Mouse (Mus musculus) kidney, postnatal 0 days (tissue): Measurements from ENCODE around the gene Phka1. TPM values are rescaled to one million over a fixed set of nuclear protein-coding genes. Genes with fewer than 3 reads are reported as not detected.
A peak's percentile ranks its signal among the peaks of the same experiment; 100 is the strongest.

Experiments used
- ATAC-seq: fragments of 200-750 bp; cut with Nextera tagmentation; replicated peaks from 2 replicates; pipeline ENCODE4 v1.8.0; 2017; ENCODE audit warnings: low read depth, moderate number of reproducible peaks, moderate TSS enrichment, moderate library complexity; ENCODE audit not compliant: low FRiP score
- DNase-seq: peaks from one replicate; pipeline ENCODE4 v3.0.0-alpha.2; 2016; ENCODE audit warnings: low spot score
- H3K27ac ChIP-seq: fragments of 300-500 bp; sonication (generic); 2 replicates; pipeline ENCODE4 v1.5.1; 2014; ENCODE audit warnings: mild to moderate bottlenecking
- H3K27me3 ChIP-seq: fragments of 300-500 bp; sonication (generic); 2 replicates; pipeline ENCODE4 v1.6.1; 2014; ENCODE audit warnings: low read length, mixed read lengths; ENCODE audit not compliant: insufficient read depth
- H3K36me3 ChIP-seq: fragments of 300-500 bp; sonication (generic); 2 replicates; pipeline ENCODE4 v1.6.1; 2014; ENCODE audit warnings: low read length, mixed read lengths; ENCODE audit not compliant: insufficient read depth
- H3K4me1 ChIP-seq: fragments of 300-500 bp; sonication (generic); replicated peaks from 2 replicates; pipeline ENCODE4 v1.6.1; 2014; ENCODE audit warnings: antibody characterized with exemption, low read length, mixed read lengths; ENCODE audit not compliant: insufficient read depth
- H3K4me2 ChIP-seq: fragments of 300-500 bp; sonication (generic); 2 replicates; pipeline ENCODE4 v1.6.1; 2014; ENCODE audit warnings: mild to moderate bottlenecking, low read length, moderate library complexity, mixed read lengths
- H3K4me3 ChIP-seq: fragments of 300-500 bp; sonication (generic); replicated peaks from 2 replicates; pipeline ENCODE4 v1.5.1; 2014; ENCODE audit warnings: low read depth, low read length
- H3K9ac ChIP-seq: fragments of 300-500 bp; sonication (generic); 2 replicates; pipeline ENCODE4 v1.6.1; 2014; ENCODE audit warnings: low read depth, low read length
- H3K9me3 ChIP-seq: fragments of 300-500 bp; sonication (generic); replicated peaks from 2 replicates; pipeline ENCODE4 v1.6.1; 2016; ENCODE audit warnings: low read length, inconsistent platforms, mixed read lengths
- CTCF ChIP-seq: IDR thresholded peaks from 2 replicates; pipeline ENCODE4 v1.5.1; 2016; ENCODE audit warnings: antibody characterized with exemption, low read depth, mild to moderate bottlenecking, moderate library complexity
- WGBS: fragments of 180-500 bp; shearing (Covaris S2); extraction: QIAGEN DNeasy Blood & Tissue Kit; methylation state at CpG from one replicate; pipeline ENCODE4 v1.1.7; 2014; 5-methylcytosine and 5-hydroxymethylcytosine counted together
- polyA plus RNA-seq: library from polyadenylated mRNA; unstranded; fragments of >200 nt; fragmentation: Nextera tagmentation; extraction: Ambion mirVana; gene quantifications from 2 replicates; pipeline ENCODE4 v1.2.1, GENCODE M21; 2015

Phka1 gene
- polyA plus RNA-seq, 1 experiment from 2014 or later, result 4.0 TPM

DNA sequence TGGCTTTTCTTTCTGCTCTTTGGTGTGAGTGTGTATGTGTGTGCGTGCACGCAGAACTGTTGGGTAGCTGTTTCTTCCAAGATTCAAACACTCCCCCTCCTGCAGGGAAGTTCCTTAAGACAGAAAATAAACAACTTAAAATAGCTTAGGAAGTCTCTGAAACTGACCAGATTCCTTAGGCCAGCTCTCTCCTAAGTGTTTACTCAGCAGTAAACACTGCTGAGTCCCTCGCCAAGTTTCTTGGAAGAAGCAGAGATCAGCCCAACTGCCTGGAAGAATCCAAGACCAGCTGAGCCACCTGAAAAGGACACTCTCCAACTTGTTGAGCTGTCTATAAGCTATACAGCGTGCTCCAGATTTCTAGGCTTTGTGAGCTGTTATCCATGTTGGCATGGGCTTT is 134.8 kb downstream of the Phka1 start:
- ATAC-seq, result no peak

DNA sequence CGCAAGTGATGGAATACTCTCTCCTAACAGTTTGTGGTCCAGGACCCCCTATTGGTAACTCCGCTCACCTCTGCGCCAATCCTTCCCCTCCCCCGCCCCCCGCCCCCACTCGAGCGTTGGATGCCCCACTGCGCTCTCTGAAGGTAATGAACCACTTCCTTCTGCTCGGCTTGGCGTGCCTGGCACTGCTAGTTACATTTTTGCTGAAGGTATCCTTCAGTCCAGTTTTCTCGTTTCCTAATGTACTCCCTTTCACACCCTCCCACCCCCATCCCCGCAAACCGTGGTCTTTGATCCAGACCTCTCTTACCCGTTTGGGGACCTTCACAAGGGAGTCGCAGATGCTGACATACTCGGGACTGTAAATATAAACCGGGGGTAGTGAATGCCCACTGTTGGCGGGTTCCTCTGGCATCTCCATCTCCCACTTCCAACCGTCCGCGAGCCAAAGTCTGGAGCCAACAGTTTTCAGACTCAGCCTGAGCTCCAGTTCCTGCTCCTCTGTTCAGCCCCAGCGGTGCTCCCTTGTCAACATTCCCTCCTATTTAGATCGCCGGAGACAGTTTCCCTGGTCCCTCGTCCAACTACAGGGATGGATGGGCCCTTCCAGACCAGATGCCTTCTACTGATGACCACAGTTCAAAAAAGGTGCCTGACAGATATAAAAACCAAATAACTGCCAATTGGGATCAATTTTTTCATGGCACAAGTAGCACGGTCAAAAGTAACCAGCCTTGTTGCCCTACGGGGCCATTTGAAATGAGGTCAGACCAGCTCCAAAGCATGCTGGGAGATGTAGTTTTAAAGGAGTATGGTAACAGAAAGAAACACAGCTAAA is 139.2 kb downstream of the Phka1 start, which contains the start of gene Hdac8:
Gene Hdac8, minus strand, starts transcription at position 716 of the 838 bp plus-strand sequence.
- no peaks in the 10 kb centered on the region for H3K36me3 ChIP-seq
- TF ChIP-seq CTCF, result no peak
- 24% methylated on average over 26 of the region's 27 CpGs for WGBS
- peak within 1 kb of the TSS; percentile 60 for H3K4me2 ChIP-seq
- no peaks in the 10 kb centered on the region for H3K4me1 ChIP-seq
- no peaks in the 10 kb centered on the region for H3K27me3 ChIP-seq
- H3K27ac ChIP-seq, result peak within 1 kb of the TSS; percentile 47; the same call in 1 of the 2 replicates
- peak; percentile 79 for ATAC-seq
- H3K9me3 ChIP-seq, result no peaks in the 10 kb centered on the region
- peak within 1 kb of the TSS; percentile 40; the same call in 1 of the 2 replicates for H3K9ac ChIP-seq
- peak within 1 kb of the TSS; percentile 51 for H3K4me3 ChIP-seq
- peak; percentile 77 for DNase-seq

More for the DNA sequence above, 134.8 kb downstream of the Phka1 start:
- no peak for TF ChIP-seq CTCF
- Histone ChIP-seq H3K4me1 (no peaks in the 10 kb centered on the region), H3K4me2 (no peak overlapping the region), H3K9me3 (no peaks in the 10 kb centered on the region), H3K9ac (no peak overlapping the region), H3K36me3 (no peaks in the 10 kb centered on the region), H3K4me3 (no peak overlapping the region), H3K27ac (no peak overlapping the region), H3K27me3 (no peaks in the 10 kb centered on the region)
- 63% methylated on average over 4 of the region's 4 CpGs for WGBS
- DNase-seq, result peak; percentile 18

DNA sequence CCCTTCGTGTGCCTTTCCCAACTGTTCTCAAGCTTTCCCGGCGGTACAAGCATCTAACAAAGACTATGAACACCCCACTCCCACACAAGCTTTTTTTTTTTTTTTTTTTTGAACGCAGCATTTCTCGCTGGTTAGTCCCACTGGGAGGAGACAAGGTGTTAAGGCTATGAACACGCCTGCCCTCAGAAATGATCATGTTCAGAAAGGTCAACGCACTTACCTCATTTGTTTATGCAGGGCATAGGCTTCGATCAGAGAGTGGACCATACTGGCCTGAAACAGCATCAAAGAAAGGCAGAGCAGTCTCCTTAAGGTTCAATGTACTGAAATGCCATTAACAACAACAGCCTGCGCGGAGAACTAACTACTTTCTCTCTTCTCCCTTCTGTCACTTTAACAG is 139.9 kb downstream of the Phka1 start:
- Histone ChIP-seq H3K4me3 (peak overlapping the region; percentile 51), H3K4me2 (peak overlapping the region; percentile 60), H3K4me1 (no peaks in the 10 kb centered on the region), H3K9me3 (no peaks in the 10 kb centered on the region), H3K36me3 (no peaks in the 10 kb centered on the region), H3K27ac (no peak overlapping the region), H3K27me3 (no peaks in the 10 kb centered on the region), H3K9ac (0 out of 2 replicates have a peak overlapping the region, but pooled peaks have one; percentile 40)
- TF ChIP-seq CTCF, result no peak
- ATAC-seq (no peak), DNase-seq (no peak)
- WGBS, result 31% methylated on average over 10 of the region's 10 CpGs

DNA sequence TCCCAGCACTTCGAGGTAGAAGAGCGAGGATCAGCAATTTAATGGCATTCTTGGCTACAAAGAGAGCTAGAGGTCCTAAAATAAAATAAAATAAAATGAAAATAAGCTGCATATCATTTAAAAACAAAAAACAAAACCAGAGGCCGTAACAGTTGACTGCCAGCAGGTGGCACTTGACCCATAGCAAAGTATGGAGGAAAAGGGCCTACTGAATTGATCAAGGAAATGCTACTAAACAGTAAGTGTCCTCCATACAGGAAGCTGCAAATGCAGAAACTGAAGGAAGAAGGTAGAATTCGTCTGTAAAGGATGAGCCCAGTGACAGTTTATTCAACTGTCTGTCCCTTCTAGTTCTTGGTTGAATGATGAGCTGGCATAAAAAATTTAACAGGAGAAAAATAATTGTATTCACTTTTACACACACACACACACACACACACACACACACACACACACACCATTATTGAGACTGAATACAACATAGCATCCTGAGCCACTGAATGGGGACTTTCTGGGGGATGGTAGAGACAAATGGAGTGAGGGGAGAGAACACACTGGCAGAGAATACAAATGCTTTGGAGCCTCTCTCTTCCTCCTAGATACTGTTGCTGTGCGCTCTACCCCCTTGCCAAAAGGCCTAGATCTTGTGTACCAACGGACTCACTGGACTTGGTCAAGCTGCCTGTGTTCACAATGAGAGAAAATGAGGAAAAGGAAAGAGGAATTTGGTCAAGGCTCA is 149.9 kb downstream of the Phka1 start:
- ATAC-seq, result no peak
- peak; percentile 42 for DNase-seq
- H3K4me2 ChIP-seq, result no peak overlapping the region
- H3K36me3 ChIP-seq, result no peaks in the 10 kb centered on the region
- WGBS, result 72% methylated on average over 6 of the region's 6 CpGs
- H3K4me3 ChIP-seq, result no peak overlapping the region
- peak; percentile 66 for TF ChIP-seq CTCF
- no peaks in the 10 kb centered on the region for H3K27me3 ChIP-seq
- no peak overlapping the region for H3K27ac ChIP-seq
- no peak overlapping the region for H3K9ac ChIP-seq
- H3K9me3 ChIP-seq, result no peaks in the 10 kb centered on the region
- H3K4me1 ChIP-seq, result no peaks in the 10 kb centered on the region

DNA sequence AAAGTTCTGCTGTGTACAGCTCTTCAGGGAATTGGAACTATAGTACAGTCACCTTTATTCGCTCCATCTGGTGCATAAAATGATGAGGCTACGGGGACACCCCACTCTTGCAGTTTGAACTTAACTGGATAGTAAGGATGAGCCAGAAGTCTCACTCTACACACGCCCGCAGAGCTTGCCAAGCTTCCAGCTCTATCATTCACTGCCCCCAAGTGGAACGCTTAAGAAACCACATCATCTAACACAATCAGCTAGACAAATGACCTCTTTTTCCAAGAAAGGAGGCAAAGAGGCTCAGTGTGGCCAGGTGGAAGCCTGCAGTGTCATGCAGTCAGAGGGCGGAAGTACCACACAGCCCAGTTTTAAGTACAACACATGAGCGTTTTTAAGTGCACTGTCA is 158.5 kb downstream of the Phka1 start:
- no peak for TF ChIP-seq CTCF
- no peak for DNase-seq
- no peaks in the 10 kb centered on the region for H3K27me3 ChIP-seq
- H3K9ac ChIP-seq, result no peak overlapping the region
- H3K9me3 ChIP-seq, result no peaks in the 10 kb centered on the region
- no peaks in the 10 kb centered on the region for H3K36me3 ChIP-seq
- H3K4me3 ChIP-seq, result no peak overlapping the region
- ATAC-seq, result no peak
- no peak overlapping the region for H3K27ac ChIP-seq
- no peaks in the 10 kb centered on the region for H3K4me1 ChIP-seq
- no peak overlapping the region for H3K4me2 ChIP-seq
- WGBS, result 80% methylated on average over 7 of the region's 7 CpGs

DNA sequence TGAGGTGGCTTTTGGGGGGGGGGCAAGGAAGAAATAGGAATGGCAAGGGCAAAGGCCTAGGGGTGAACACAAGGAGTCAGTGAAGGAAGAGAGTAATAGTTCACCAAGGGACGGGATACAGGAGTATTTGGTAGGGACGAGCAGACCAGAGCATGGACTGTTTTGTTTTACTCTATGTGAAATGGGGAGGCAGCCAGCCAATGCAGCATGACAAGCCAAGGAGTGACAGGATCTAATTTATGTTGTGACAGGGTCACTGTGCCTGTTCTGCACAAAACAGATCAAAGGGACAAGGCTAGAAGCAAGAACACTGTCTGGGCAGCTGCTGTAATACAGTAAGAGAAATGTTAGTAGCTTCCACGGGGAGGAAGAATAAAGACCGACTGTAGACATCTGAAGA is 164.4 kb downstream of the Phka1 start:
- Histone ChIP-seq H3K4me2 (no peak overlapping the region), H3K27ac (no peak overlapping the region), H3K9ac (no peak overlapping the region), H3K36me3 (no peaks in the 10 kb centered on the region), H3K27me3 (no peaks in the 10 kb centered on the region), H3K4me1 (no peaks in the 10 kb centered on the region), H3K4me3 (no peak overlapping the region), H3K9me3 (no peaks in the 10 kb centered on the region)
- 52% methylated on average over 4 of the region's 4 CpGs for WGBS
- TF ChIP-seq CTCF, result no peak
- ATAC-seq (no peak), DNase-seq (peak; percentile 0)
